Mouse (Mus musculus): Measurements from ENCODE around the gene Gprc5b. TPM values are rescaled to one million over a fixed set of nuclear protein-coding genes. Genes with fewer than 3 reads are reported as not detected.

Gene Gprc5b
- polyA plus RNA-seq, 1 experiment from 2014 or later, result 2.9 TPM

DNA sequence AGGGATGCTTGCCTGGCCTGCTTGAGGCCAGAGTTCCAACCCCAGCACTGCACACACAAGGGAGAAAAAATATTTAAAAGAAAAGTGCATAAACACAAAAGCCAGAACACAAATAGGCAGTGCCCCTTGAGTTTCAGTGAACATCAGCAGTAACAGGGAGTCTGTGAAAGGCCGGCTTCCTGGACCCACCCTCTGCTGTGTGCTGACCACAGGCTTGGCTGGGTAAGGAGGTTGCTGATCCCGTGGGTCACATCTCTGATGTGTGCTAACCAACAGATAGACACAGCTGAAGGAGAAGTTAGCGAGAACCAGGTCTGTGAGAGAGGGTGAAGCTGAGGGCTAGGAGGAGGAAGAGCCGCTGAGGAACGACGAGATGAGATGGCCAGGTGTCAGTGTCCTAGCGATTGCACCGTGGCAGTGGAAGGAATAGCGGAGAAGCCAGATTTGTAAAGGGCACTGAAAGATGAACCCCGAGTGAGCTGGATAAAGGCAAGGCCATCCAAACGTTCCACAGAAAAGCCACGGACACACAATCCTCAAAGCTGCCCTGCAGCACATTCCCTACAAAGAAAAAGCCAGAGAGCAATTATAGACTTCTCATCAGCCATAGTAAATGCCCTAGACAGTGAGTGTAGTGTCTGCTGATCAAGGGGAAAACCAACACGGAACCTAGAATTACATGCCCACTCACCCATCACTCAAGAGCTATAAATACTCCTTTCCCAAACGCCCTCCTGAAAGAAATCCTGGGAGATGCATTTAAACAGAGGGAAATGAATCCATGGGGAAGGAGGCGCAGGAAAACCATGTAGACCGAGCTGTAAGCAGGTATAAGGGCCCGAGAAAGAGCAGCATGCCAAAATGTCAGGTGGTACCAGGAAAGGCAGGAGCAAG, 63.3 kb downstream of the Gprc5b start:
- no peaks in the 10 kb centered on the region for H3K36me3 ChIP-seq (ENCODE audit: control insufficient read depth, insufficient read depth, low read length)
- H3K9ac ChIP-seq (ENCODE audit: low read depth, low read length), result no peak overlapping the region
- no peak overlapping the region for H3K4me2 ChIP-seq (ENCODE audit: low read length)
- H3K27me3 ChIP-seq (ENCODE audit: control insufficient read depth, insufficient read depth, low read depth, low read length), result no peaks in the 10 kb centered on the region
- no peaks in the 10 kb centered on the region for H3K9me3 ChIP-seq (replicated peaks; ENCODE audit: control insufficient read depth, low read length, poor library complexity, severe bottlenecking)
- H3K4me3 ChIP-seq (ENCODE audit: low read depth, low read length), result no peak overlapping the region
- ATAC-seq, result no peak
- no peaks in the 10 kb centered on the region for H3K4me1 ChIP-seq (ENCODE audit: control insufficient read depth, insufficient read depth, low read length)
- 75% methylated on average over 17 of the region's 17 CpGs for WGBS
- H3K27ac ChIP-seq (ENCODE audit: low read length), result no peak overlapping the region

DNA sequence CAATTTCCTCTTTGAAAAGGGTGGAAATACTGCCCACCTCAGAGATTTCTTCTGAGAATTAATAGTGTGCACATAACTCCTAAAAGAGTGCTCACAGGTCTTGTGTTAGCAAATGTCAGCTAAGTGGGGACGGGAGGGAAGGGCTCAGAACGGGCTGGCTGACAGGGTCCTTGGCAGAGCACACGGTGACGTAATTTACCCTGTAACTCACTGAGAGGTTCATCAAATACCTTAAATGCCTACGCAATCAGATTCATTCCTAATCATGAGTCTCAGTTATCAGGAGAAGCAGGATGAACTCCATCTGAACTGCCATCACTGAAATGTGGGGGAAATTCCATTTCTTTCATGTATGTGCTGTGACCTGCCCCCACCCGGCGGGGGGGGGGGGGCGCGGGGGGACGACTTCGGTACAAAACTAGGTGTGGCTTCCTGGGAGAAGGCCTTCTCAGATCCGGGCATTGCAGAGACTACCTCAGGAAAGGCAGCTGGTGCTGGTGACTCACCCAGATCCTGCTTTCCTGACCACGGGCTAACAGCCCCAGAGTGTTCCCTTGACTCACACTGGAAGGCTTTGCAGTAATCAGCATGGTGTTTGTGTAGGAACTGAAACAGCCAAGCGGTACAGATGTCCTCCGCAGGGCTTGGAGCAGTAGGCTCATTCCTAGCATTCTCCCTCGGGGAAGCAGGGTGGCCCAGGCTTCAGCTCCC, 65.3 kb downstream of the Gprc5b start:
- Histone ChIP-seq H3K36me3 (ENCODE audit: control insufficient read depth, insufficient read depth, low read length) (no peaks in the 10 kb centered on the region), H3K4me1 (ENCODE audit: control insufficient read depth, insufficient read depth, low read length) (no peaks in the 10 kb centered on the region), H3K4me3 (ENCODE audit: low read depth, low read length) (no peak overlapping the region), H3K4me2 (ENCODE audit: low read length) (no peak overlapping the region), H3K27me3 (ENCODE audit: control insufficient read depth, insufficient read depth, low read depth, low read length) (no peaks in the 10 kb centered on the region), H3K9me3 (replicated peaks; ENCODE audit: control insufficient read depth, low read length, poor library complexity, severe bottlenecking) (no peaks in the 10 kb centered on the region), H3K27ac (ENCODE audit: low read length) (no peak overlapping the region), H3K9ac (ENCODE audit: low read depth, low read length) (no peak overlapping the region)
- no peak for ATAC-seq
- WGBS, result 44% methylated on average over 16 of the region's 16 CpGs

- no peak for ATAC-seq
- no peak overlapping the region for H3K4me3 ChIP-seq (ENCODE audit: low read depth, low read length)
- 67% methylated on average over 8 of the region's 8 CpGs for WGBS
- no peaks in the 10 kb centered on the region for H3K9me3 ChIP-seq (replicated peaks; ENCODE audit: control insufficient read depth, low read length, poor library complexity, severe bottlenecking)
- H3K27me3 ChIP-seq (ENCODE audit: control insufficient read depth, insufficient read depth, low read depth, low read length), result no peaks in the 10 kb centered on the region
- no peak overlapping the region for H3K9ac ChIP-seq (ENCODE audit: low read depth, low read length)
- H3K4me2 ChIP-seq (ENCODE audit: low read length), result no peak overlapping the region
- H3K4me1 ChIP-seq (ENCODE audit: control insufficient read depth, insufficient read depth, low read length), result no peaks in the 10 kb centered on the region
- H3K36me3 ChIP-seq (ENCODE audit: control insufficient read depth, insufficient read depth, low read length), result no peaks in the 10 kb centered on the region
- no peak overlapping the region for H3K27ac ChIP-seq (ENCODE audit: low read length)
Observed at GRCm38 (mm10) chr7:118928916-118929315, 66.1 kb downstream of the Gprc5b start.

DNA sequence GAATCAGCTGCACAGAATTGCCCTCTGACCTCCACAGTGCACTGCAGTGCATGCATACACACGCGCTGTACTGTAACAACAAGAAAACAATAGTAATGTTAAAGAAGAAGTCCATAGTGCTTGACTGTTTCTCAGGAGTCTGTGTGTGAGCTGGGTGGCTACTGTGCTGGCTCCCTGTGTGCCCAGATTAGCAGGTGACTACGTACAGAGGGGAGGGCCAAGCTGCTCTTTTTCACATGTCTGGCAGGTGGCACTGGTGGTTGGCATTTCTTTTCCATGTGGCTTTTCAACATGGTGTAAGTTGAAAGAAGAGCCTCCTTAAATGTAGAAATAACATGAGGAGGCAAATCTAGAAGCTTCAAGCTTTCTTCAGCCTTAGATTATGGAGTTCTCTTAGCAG, 66.7 kb downstream of the Gprc5b start:
- Histone ChIP-seq H3K4me3 (ENCODE audit: low read depth, low read length) (no peak overlapping the region), H3K36me3 (ENCODE audit: control insufficient read depth, insufficient read depth, low read length) (no peaks in the 10 kb centered on the region), H3K9ac (ENCODE audit: low read depth, low read length) (no peak overlapping the region), H3K9me3 (replicated peaks; ENCODE audit: control insufficient read depth, low read length, poor library complexity, severe bottlenecking) (no peaks in the 10 kb centered on the region), H3K4me2 (ENCODE audit: low read length) (no peak overlapping the region), H3K4me1 (ENCODE audit: control insufficient read depth, insufficient read depth, low read length) (no peaks in the 10 kb centered on the region), H3K27me3 (ENCODE audit: control insufficient read depth, insufficient read depth, low read depth, low read length) (no peaks in the 10 kb centered on the region), H3K27ac (ENCODE audit: low read length) (no peak overlapping the region)
- ATAC-seq, result no peak
- WGBS, result 92% methylated on average over 3 of the region's 3 CpGs

DNA sequence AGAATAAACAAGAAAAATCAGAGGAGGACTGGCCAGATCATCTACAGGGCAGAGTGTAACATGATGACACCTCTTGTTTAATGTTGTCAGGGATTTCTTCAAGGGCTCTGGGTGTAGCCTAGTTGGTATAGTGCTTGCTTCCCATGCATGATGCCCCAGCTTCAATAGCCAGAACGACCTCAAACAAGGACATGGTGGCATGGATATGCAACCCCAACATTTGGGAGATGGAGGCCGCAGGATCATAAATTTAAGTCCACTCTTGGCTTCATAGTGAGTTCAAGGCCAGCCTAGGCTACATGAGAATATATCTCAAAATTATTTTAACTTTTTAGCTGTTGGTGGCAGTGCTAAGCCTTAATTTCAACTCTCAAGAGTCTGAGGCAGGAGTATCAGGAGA, 67.7 kb downstream of the Gprc5b start:
- no peak overlapping the region for H3K27ac ChIP-seq (ENCODE audit: low read length)
- H3K4me2 ChIP-seq (ENCODE audit: low read length), result no peak overlapping the region
- no peak overlapping the region for H3K9ac ChIP-seq (ENCODE audit: low read depth, low read length)
- no peaks in the 10 kb centered on the region for H3K27me3 ChIP-seq (ENCODE audit: control insufficient read depth, insufficient read depth, low read depth, low read length)
- 92% methylated on average over 2 of the region's 2 CpGs for WGBS
- no peaks in the 10 kb centered on the region for H3K4me1 ChIP-seq (ENCODE audit: control insufficient read depth, insufficient read depth, low read length)
- ATAC-seq, result no peak
- H3K36me3 ChIP-seq (ENCODE audit: control insufficient read depth, insufficient read depth, low read length), result no peaks in the 10 kb centered on the region
- no peak overlapping the region for H3K4me3 ChIP-seq (ENCODE audit: low read depth, low read length)
- no peaks in the 10 kb centered on the region for H3K9me3 ChIP-seq (replicated peaks; ENCODE audit: control insufficient read depth, low read length, poor library complexity, severe bottlenecking)

GRCm38 (mm10) chr7:118926516-118927260, 68.3 kb downstream of the Gprc5b start:
- no peaks in the 10 kb centered on the region for H3K4me1 ChIP-seq (ENCODE audit: control insufficient read depth, insufficient read depth, low read length)
- no peak overlapping the region for H3K4me2 ChIP-seq (ENCODE audit: low read length)
- H3K27ac ChIP-seq (ENCODE audit: low read length), result no peak overlapping the region
- H3K36me3 ChIP-seq (ENCODE audit: control insufficient read depth, insufficient read depth, low read length), result no peaks in the 10 kb centered on the region
- no peak overlapping the region for H3K4me3 ChIP-seq (ENCODE audit: low read depth, low read length)
- no peaks in the 10 kb centered on the region for H3K9me3 ChIP-seq (replicated peaks; ENCODE audit: control insufficient read depth, low read length, poor library complexity, severe bottlenecking)
- 83% methylated on average over 6 of the region's 6 CpGs for WGBS
- ATAC-seq, result no peak
- H3K27me3 ChIP-seq (ENCODE audit: control insufficient read depth, insufficient read depth, low read depth, low read length), result no peaks in the 10 kb centered on the region
- no peak overlapping the region for H3K9ac ChIP-seq (ENCODE audit: low read depth, low read length)

DNA sequence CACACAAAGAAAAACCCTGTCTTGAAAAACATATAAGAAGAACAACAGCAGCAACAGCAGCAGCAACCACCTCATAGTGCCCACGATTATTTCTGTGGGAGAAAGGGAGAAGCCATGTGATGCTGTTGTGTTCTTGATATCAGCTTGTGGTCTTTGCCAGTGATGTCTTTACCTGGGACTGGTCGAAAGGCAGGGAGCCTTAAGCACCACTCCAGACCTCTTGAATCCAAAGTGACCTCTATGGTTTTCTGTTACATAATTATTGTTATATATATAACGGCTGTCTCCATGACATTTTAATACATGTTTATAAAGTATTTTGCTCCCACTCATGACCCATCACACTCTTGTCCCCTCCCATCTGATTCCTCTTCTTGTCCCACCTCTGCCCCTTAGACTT, 69.5 kb downstream of the Gprc5b start:
- Histone ChIP-seq H3K27me3 (ENCODE audit: control insufficient read depth, insufficient read depth, low read depth, low read length) (no peaks in the 10 kb centered on the region), H3K9me3 (replicated peaks; ENCODE audit: control insufficient read depth, low read length, poor library complexity, severe bottlenecking) (no peaks in the 10 kb centered on the region), H3K4me2 (ENCODE audit: low read length) (no peak overlapping the region), H3K4me3 (ENCODE audit: low read depth, low read length) (no peak overlapping the region), H3K9ac (ENCODE audit: low read depth, low read length) (no peak overlapping the region), H3K4me1 (ENCODE audit: control insufficient read depth, insufficient read depth, low read length) (no peaks in the 10 kb centered on the region), H3K27ac (ENCODE audit: low read length) (no peak overlapping the region), H3K36me3 (ENCODE audit: control insufficient read depth, insufficient read depth, low read length) (no peaks in the 10 kb centered on the region)
- ATAC-seq, result no peak
- 91% methylated on average over 3 of the region's 3 CpGs for WGBS

- H3K27ac ChIP-seq (ENCODE audit: low read length), result no peak overlapping the region
- H3K4me1 ChIP-seq (ENCODE audit: control insufficient read depth, insufficient read depth, low read length), result no peaks in the 10 kb centered on the region; the same call in 1 of the 2 replicates
- ATAC-seq, result no peak
- no peaks in the 10 kb centered on the region for H3K27me3 ChIP-seq (ENCODE audit: control insufficient read depth, insufficient read depth, low read depth, low read length)
- H3K36me3 ChIP-seq (ENCODE audit: control insufficient read depth, insufficient read depth, low read length), result no peaks in the 10 kb centered on the region
- H3K4me2 ChIP-seq (ENCODE audit: low read length), result no peak overlapping the region
- no peak overlapping the region for H3K4me3 ChIP-seq (ENCODE audit: low read depth, low read length)
- WGBS, result 71% methylated on average over 4 of the region's 4 CpGs
- H3K9me3 ChIP-seq (replicated peaks; ENCODE audit: control insufficient read depth, low read length, poor library complexity, severe bottlenecking), result no peaks in the 10 kb centered on the region
- no peak overlapping the region for H3K9ac ChIP-seq (ENCODE audit: low read depth, low read length)
Observed at GRCm38 (mm10) chr7:118922441-118923202, 72.4 kb downstream of the Gprc5b start.
